In the genomic region with DNA sequence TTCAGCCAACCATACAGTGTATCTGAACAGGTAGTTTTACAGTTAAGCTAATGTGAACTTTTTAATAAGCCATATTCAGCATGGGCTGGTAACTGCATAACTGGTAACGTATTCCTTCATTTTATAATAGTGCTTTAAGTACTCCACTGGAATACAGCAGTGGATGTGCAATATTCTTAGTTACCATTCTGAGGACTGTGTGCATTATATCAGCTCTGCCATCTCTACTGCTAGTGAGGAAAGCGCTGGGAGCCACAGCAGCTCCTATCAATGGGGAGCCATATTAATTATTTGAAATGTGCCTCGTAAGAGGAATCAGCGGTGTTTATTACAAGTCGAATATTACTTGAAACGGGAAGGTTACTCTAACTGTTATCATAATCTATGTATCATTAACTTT, we compare ENCODE assay signal across 24 mouse cellular contexts.
"Had no signal": no experiment of that assay in that cellular context is flagged by ENCODE, and none has a peak within 500 bp of the region (broad histone marks: within the 10 kb centered on the region; RNA-seq: fewer than 3 reads in every experiment).

No protein-coding gene starts in this region.

- H3K36me3 ChIP-seq: heart, embryonic 13.5 days; heart, embryonic 15.5 days; kidney, embryonic 15.5 days; limb, embryonic 10.5 days; limb, embryonic 12.5 days had no signal

- H3K9ac ChIP-seq: forebrain, postnatal 0 days; heart, embryonic 13.5 days; heart, embryonic 15.5 days; hindbrain, embryonic 14.5 days; kidney, embryonic 15.5 days; limb, embryonic 12.5 days had no signal

- H3K27ac ChIP-seq: heart, adult 2 months; heart, embryonic 13.5 days; heart, embryonic 15.5 days; hindbrain, embryonic 14.5 days; hindbrain, postnatal 0 days; kidney, embryonic 15.5 days; kidney, postnatal 0 days; left cerebral cortex, adult 2 months; limb, embryonic 10.5 days; limb, embryonic 12.5 days had no signal

- DNase-seq: forebrain, postnatal 0 days; gastrocnemius, postnatal 14 days; gastrocnemius, postnatal 36 days; heart, adult 11 months; heart, adult 2 months; heart, postnatal 14 days; heart, postnatal 36 days; kidney, adult 11 months; kidney, adult 2 months; kidney, adult 9 months; kidney, postnatal 14 days; kidney, postnatal 36 days; liver had no signal

- H3K4me1 ChIP-seq: heart, embryonic 13.5 days; heart, embryonic 15.5 days; kidney, embryonic 15.5 days; limb, embryonic 10.5 days; limb, embryonic 12.5 days had no signal

- H3K9me3 ChIP-seq: heart, embryonic 13.5 days; heart, embryonic 15.5 days; kidney, embryonic 15.5 days; limb, embryonic 10.5 days; limb, embryonic 12.5 days had no signal

- H3K4me2 ChIP-seq: heart, embryonic 11.5 days; heart, embryonic 13.5 days; heart, embryonic 15.5 days; hindbrain, embryonic 14.5 days; kidney, embryonic 15.5 days; limb, embryonic 12.5 days had no signal

- ATAC-seq: forebrain, postnatal 0 days; hindbrain, postnatal 0 days; intestine, embryonic 16.5 days had no signal

- H3K4me3 ChIP-seq: heart, adult 2 months; heart, embryonic 13.5 days; heart, embryonic 15.5 days; kidney, embryonic 15.5 days; left cerebral cortex, adult 2 months; limb, embryonic 10.5 days; limb, embryonic 12.5 days had no signal

- H3K27me3 ChIP-seq: heart, embryonic 13.5 days; heart, embryonic 15.5 days; kidney, embryonic 15.5 days; limb, embryonic 12.5 days had no signal
